Mouse (Mus musculus): ENCODE results near the gene Cfap44. TPM values are rescaled to one million over a fixed set of nuclear protein-coding genes. Genes with fewer than 3 reads are reported as not detected.

The Cfap44 gene
- polyA plus RNA-seq (2014; fragmentation: Nextera tagmentation; extraction: Ambion mirVana): 3.7 and 7.6 TPM in 2 replicates

GRCm38 (mm10) chr16:44394577-44395243, at the start of gene Cfap44:
Gene Cfap44 (plus strand): TSS chr16:44394796.
- WGBS: 2% methylated on average over 17 of the region's 17 CpGs
- Histone ChIP-seq H3K4me1 (ENCODE audit: control insufficient read depth, insufficient read depth, low read length) (no peaks in the 10 kb centered on the region), H3K36me3 (ENCODE audit: control insufficient read depth, insufficient read depth, low read length) (no peaks in the 10 kb centered on the region), H3K4me2 (ENCODE audit: low read depth, low read length) (peak within 1 kb of the TSS; percentile 56), H3K9me3 (ENCODE audit: control insufficient read depth, low read length) (no peaks in the 10 kb centered on the region), H3K4me3 (ENCODE audit: low read depth, low read length) (peak within 1 kb of the TSS; percentile 28), H3K27ac (ENCODE audit: low read depth, low read length) (no peak within 1 kb of the TSS), H3K27me3 (ENCODE audit: control insufficient read depth, insufficient read depth, low read length) (no peaks in the 10 kb centered on the region), H3K9ac (replicated peaks; ENCODE audit: low read depth, low read length) (peak within 1 kb of the TSS; percentile 21; the same call in 1 of the 2 replicates)
- ATAC-seq (ENCODE audit: low read depth): peak; percentile 92

DNA sequence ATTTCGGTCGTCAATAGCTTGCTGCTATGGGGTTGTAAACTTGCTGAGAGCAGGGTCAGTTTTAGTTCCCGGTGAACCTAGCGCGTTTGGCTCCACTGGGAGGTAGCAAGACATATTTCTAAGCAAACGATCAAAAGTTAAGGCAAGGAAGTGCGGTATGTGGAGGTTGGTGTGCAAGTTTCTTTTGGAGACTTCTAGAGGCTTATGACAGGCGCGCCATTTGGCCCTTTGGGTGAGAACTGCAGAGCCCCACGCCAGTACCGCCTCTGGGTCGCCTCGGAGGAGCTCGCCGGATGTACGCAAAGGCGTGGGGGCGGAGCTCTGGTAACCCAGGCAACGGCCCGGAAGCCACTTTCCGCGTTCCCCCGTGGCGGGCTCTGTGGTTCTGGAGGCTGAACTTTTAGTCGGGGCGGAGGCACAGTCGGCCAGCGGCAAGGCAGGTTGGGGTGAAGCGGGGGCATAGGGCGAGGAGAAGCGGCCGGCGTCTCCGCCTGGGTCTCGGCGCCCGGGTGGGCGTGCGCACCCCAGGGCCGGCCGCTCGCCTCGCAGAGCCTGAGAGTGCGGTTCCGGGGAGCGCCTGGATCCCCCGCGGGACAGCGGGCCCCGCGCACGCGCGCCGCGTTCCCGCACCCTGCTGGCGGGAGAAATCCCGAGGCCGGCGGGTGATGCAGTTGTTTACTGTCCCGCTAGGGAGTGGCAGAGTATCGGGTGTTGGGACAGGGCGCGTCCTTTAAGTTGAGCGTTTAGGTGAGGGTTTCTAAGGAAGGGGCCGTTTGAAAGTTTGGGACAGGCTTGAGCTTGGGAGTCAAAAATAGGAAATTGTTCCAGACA, 47.3 kb upstream of the Cfap44 start, which contains the start of gene Spice1:
TSS of gene Spice1 (plus strand) at position 51 of the 831 bp plus-strand sequence.
- H3K4me3 ChIP-seq (ENCODE audit: low read depth, low read length): peak within 1 kb of the TSS; percentile 86
- H3K4me1 ChIP-seq (ENCODE audit: control insufficient read depth, insufficient read depth, low read length): 0 out of 2 replicates have a peak, but pooled peaks cover 5% of the 10 kb centered on the region
- no peaks in the 10 kb centered on the region for H3K9me3 ChIP-seq (ENCODE audit: control insufficient read depth, low read length)
- no peaks in the 10 kb centered on the region for H3K27me3 ChIP-seq (ENCODE audit: control insufficient read depth, insufficient read depth, low read length)
- WGBS: under 1% methylated on average over 67 of the region's 67 CpGs
- H3K27ac ChIP-seq (ENCODE audit: low read depth, low read length): peak within 1 kb of the TSS; percentile 69
- H3K4me2 ChIP-seq (ENCODE audit: low read depth, low read length): peak within 1 kb of the TSS; percentile 76
- peak within 1 kb of the TSS; percentile 56 for H3K9ac ChIP-seq (replicated peaks; ENCODE audit: low read depth, low read length)
- peak; percentile 100 for ATAC-seq (ENCODE audit: low read depth)
- no peaks in the 10 kb centered on the region for H3K36me3 ChIP-seq (ENCODE audit: control insufficient read depth, insufficient read depth, low read length)

DNA sequence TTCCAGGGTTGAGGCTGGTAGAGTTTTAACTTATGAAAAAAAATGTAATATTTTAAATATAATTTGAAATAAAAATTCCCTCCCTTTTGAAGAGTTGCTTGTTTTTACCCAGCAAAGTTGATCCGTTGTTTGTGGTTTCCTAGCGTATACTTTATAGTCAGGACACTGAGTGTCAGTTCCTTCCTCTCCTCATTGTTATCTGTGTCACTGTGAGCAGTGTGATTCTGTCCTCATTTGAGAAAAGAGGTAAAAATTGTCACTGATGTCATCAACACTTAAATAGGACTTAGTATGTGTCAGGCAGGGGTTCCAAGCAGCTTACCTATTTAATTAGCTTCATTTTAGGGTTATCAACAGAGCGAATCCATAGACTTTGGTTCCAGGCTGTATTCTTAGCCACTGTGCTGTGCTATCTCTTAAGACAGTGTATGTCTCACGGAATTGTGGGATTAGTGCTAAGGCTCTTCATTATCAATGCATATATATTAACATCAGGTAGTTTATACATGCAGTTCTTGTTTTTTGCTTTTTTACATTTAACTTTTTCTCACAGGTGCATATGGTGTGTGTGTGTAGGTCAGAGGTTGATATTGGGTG, 44.7 kb upstream of the Cfap44 start:
- H3K27ac ChIP-seq (ENCODE audit: low read depth, low read length): no peak overlapping the region
- no peak overlapping the region for H3K4me2 ChIP-seq (ENCODE audit: low read depth, low read length)
- H3K27me3 ChIP-seq (ENCODE audit: control insufficient read depth, insufficient read depth, low read length): no peaks in the 10 kb centered on the region
- no peaks in the 10 kb centered on the region for H3K36me3 ChIP-seq (ENCODE audit: control insufficient read depth, insufficient read depth, low read length)
- 0 out of 2 replicates have a peak, but pooled peaks cover 5% of the 10 kb centered on the region for H3K4me1 ChIP-seq (ENCODE audit: control insufficient read depth, insufficient read depth, low read length)
- no peaks in the 10 kb centered on the region for H3K9me3 ChIP-seq (ENCODE audit: control insufficient read depth, low read length)
- H3K4me3 ChIP-seq (ENCODE audit: low read depth, low read length): no peak overlapping the region
- H3K9ac ChIP-seq (replicated peaks; ENCODE audit: low read depth, low read length): no peak overlapping the region
- no peak for ATAC-seq (ENCODE audit: low read depth)
- 85% methylated on average over 4 of the region's 4 CpGs for WGBS

DNA sequence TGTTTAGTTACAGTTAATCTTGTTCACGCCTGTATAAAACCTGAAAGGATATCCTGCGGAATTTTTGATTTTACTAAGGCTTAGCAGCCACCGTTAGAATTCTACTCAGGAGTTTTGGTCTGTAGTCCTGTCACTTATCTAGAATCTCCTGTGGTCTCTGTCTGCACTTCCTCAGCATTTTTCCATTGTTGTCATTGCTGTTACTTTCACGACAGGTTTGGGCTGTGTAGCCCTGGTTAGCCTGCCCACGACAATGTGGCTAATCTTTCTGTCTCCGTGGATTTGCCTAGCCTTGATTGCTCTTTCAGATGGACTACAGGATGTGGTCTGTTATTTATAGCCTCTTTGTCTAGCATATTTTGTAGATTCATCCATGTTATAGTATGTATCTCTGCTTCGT, 38.3 kb upstream of the Cfap44 start:
- Histone ChIP-seq H3K4me1 (ENCODE audit: control insufficient read depth, insufficient read depth, low read length) (no peaks in the 10 kb centered on the region), H3K4me3 (ENCODE audit: low read depth, low read length) (no peak overlapping the region), H3K4me2 (ENCODE audit: low read depth, low read length) (no peak overlapping the region), H3K27ac (ENCODE audit: low read depth, low read length) (no peak overlapping the region), H3K9me3 (ENCODE audit: control insufficient read depth, low read length) (no peaks in the 10 kb centered on the region), H3K9ac (replicated peaks; ENCODE audit: low read depth, low read length) (no peak overlapping the region), H3K36me3 (ENCODE audit: control insufficient read depth, insufficient read depth, low read length) (no peaks in the 10 kb centered on the region), H3K27me3 (ENCODE audit: control insufficient read depth, insufficient read depth, low read length) (no peaks in the 10 kb centered on the region)
- WGBS: 80% methylated on average over 7 of the region's 7 CpGs
- ATAC-seq (ENCODE audit: low read depth): no peak

GRCm38 (mm10) chr16:44357571-44358268, 36.9 kb upstream of the Cfap44 start:
- no peak overlapping the region for H3K4me2 ChIP-seq (ENCODE audit: low read depth, low read length)
- H3K27ac ChIP-seq (ENCODE audit: low read depth, low read length): no peak overlapping the region
- WGBS: 76% methylated on average over 4 of the region's 4 CpGs
- no peak for ATAC-seq (ENCODE audit: low read depth)
- H3K36me3 ChIP-seq (ENCODE audit: control insufficient read depth, insufficient read depth, low read length): no peaks in the 10 kb centered on the region
- H3K9ac ChIP-seq (replicated peaks; ENCODE audit: low read depth, low read length): no peak overlapping the region
- no peaks in the 10 kb centered on the region for H3K27me3 ChIP-seq (ENCODE audit: control insufficient read depth, insufficient read depth, low read length)
- H3K4me1 ChIP-seq (ENCODE audit: control insufficient read depth, insufficient read depth, low read length): no peaks in the 10 kb centered on the region
- no peak overlapping the region for H3K4me3 ChIP-seq (ENCODE audit: low read depth, low read length)
- H3K9me3 ChIP-seq (ENCODE audit: control insufficient read depth, low read length): no peaks in the 10 kb centered on the region

GRCm38 (mm10) chr16:44361921-44362890, 32.4 kb upstream of the Cfap44 start:
- no peak overlapping the region for H3K27ac ChIP-seq (ENCODE audit: low read depth, low read length)
- no peak overlapping the region for H3K4me3 ChIP-seq (ENCODE audit: low read depth, low read length)
- H3K9ac ChIP-seq (replicated peaks; ENCODE audit: low read depth, low read length): no peak overlapping the region
- H3K36me3 ChIP-seq (ENCODE audit: control insufficient read depth, insufficient read depth, low read length): no peaks in the 10 kb centered on the region
- no peaks in the 10 kb centered on the region for H3K9me3 ChIP-seq (ENCODE audit: control insufficient read depth, low read length)
- H3K4me2 ChIP-seq (ENCODE audit: low read depth, low read length): no peak overlapping the region
- WGBS: 91% methylated on average over 10 of the region's 10 CpGs
- H3K27me3 ChIP-seq (ENCODE audit: control insufficient read depth, insufficient read depth, low read length): no peaks in the 10 kb centered on the region
- no peaks in the 10 kb centered on the region for H3K4me1 ChIP-seq (ENCODE audit: control insufficient read depth, insufficient read depth, low read length)
- 0 out of 2 replicates have a peak, but pooled peaks have one; percentile 49 for ATAC-seq (ENCODE audit: low read depth)

DNA sequence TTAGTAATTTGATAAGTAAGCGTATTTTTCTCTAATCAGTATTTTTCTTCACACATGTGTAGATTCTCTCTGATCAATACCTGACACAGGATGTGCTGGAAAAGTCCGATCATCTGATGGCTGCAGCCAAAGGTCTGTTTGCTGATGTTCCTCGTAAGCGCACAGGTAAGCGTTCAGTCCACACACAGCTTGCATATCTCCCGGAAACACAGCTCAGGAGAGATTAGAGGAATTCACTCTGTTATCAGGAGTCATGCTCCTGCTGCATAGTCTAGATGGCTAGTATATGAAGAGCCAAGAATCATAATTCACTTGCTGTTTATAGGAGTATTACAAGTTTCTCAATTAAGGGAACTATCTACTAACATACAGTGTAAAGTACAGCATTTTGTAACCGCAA, 29.1 kb upstream of the Cfap44 start:
- no peak overlapping the region for H3K4me2 ChIP-seq (ENCODE audit: low read depth, low read length)
- H3K27me3 ChIP-seq (ENCODE audit: control insufficient read depth, insufficient read depth, low read length): no peaks in the 10 kb centered on the region

DNA sequence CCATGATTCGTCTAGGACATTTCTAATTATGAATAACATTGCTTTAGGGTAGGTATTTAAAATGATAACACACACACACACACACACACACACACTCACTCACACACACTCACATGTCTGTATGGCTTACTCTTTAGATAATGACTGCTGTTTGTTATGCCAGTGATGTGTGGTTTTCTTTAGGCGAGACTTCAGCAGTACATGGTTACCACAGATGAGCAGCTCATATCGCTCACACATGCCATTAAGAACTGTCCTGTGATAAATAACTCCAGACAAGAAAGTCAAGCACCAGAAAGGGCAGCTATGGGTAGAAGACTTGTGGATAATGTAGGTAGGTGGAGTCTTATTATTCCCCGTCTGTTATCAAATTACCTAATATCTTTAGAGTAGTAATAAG, 19.1 kb upstream of the Cfap44 start:
- Histone ChIP-seq H3K9me3 (ENCODE audit: control insufficient read depth, low read length) (no peaks in the 10 kb centered on the region), H3K27me3 (ENCODE audit: control insufficient read depth, insufficient read depth, low read length) (no peaks in the 10 kb centered on the region), H3K9ac (replicated peaks; ENCODE audit: low read depth, low read length) (no peak overlapping the region), H3K4me1 (ENCODE audit: control insufficient read depth, insufficient read depth, low read length) (no peaks in the 10 kb centered on the region), H3K4me2 (ENCODE audit: low read depth, low read length) (no peak overlapping the region), H3K27ac (ENCODE audit: low read depth, low read length) (no peak overlapping the region), H3K4me3 (ENCODE audit: low read depth, low read length) (no peak overlapping the region), H3K36me3 (ENCODE audit: control insufficient read depth, insufficient read depth, low read length) (no peaks in the 10 kb centered on the region)
- no peak for ATAC-seq (ENCODE audit: low read depth)
- WGBS: 91% methylated on average over 4 of the region's 4 CpGs

More for the DNA sequence above, 29.1 kb upstream of the Cfap44 start:
- no peak for ATAC-seq (ENCODE audit: low read depth)
- H3K27ac ChIP-seq (ENCODE audit: low read depth, low read length): no peak overlapping the region
- WGBS: 96% methylated on average over 7 of the region's 7 CpGs
- H3K4me1 ChIP-seq (ENCODE audit: control insufficient read depth, insufficient read depth, low read length): no peaks in the 10 kb centered on the region
- no peak overlapping the region for H3K4me3 ChIP-seq (ENCODE audit: low read depth, low read length)
- H3K9ac ChIP-seq (replicated peaks; ENCODE audit: low read depth, low read length): no peak overlapping the region
- H3K9me3 ChIP-seq (ENCODE audit: control insufficient read depth, low read length): no peaks in the 10 kb centered on the region
- no peaks in the 10 kb centered on the region for H3K36me3 ChIP-seq (ENCODE audit: control insufficient read depth, insufficient read depth, low read length)

Measured in neural tube, embryonic 14.5 days (tissue).